Mouse (Mus musculus): Measurements from ENCODE around the gene Lrmda.

DNA sequence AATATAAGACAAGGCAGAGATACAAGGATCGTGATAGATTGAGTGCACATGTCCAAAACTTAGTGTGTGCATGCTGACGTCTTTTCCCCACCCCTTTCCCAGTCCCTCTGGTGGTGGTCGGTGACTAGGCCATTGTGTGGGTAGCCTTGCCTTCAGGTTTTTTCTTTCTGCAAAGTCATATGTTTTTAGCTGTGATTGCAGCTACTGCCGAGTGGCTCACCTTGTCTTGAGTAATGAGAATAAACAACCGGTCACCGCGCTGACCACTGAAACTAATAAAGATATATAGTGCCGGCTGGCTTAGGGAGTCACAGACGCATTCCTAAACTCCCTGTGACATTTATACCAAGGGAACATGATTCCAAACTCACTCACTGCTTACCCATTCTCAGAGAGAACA, 155.2 kb downstream of the Lrmda start:
- TF ChIP-seq CTCF (IDR thresholded peaks at IDR 0.05; ENCODE audit: low read depth, low read length) (no peak), POLR2A (IDR thresholded peaks at IDR 0.05; ENCODE audit: extremely low read depth, insufficient read depth, low read length) (no peak)

Measured in liver, adult 2 months (tissue).